Mouse (Mus musculus): ENCODE measurements around the gene Prr14. TPM values are rescaled to one million over a fixed set of nuclear protein-coding genes. Genes with fewer than 3 reads are reported as not detected.
"Not testable (repeated sequence)": the region's sequence is repeated elsewhere in the genome, so short reads cannot be mapped to it uniquely, and the experiment has no call there.

Gene Prr14
- total and polyA plus RNA-seq, 3 experiments = 19.3 to 115 (median 63.5) TPM

- no peaks in the 10 kb centered on the region for H3K9me3 ChIP-seq (replicated peaks)
- no peak for DNase-seq (ENCODE audit: low spot score)
- no peak overlapping the region for H3K4me3 ChIP-seq (ENCODE audit: low read depth, low read length)
- TF ChIP-seq GATA2 (IDR thresholded peaks at IDR 0.05; ENCODE audit: borderline replicate concordance, low read depth, low read length) (no peak), TAL1 (conservative IDR thresholded peaks at IDR 0.05; ENCODE audit: low read depth, low read length) (no peak), CTCF (IDR thresholded peaks at IDR 0.05; ENCODE audit: low read depth, low read length) (no peak), GATA1 (IDR thresholded peaks at IDR 0.05; ENCODE audit: borderline replicate concordance, low read length) (no peak), POLR2AphosphoS5 (IDR thresholded peaks at IDR 0.05; ENCODE audit: insufficient replicate concordance, low read depth, low read length) (no peak)
- H3K27me3 ChIP-seq (ENCODE audit: insufficient read depth, low read length) = no peaks in the 10 kb centered on the region
- no peak for ATAC-seq (ENCODE audit: extremely low read depth, insufficient number of reproducible peaks, low FRiP score, poor library complexity, severe bottlenecking)
- H3K4me1 ChIP-seq (ENCODE audit: insufficient read depth, low read depth, low read length) = peaks cover 24% of the 10 kb centered on the region
- H3K36me3 ChIP-seq (replicated peaks) = peaks cover 82% of the 10 kb centered on the region
These were observed 32.4 kb downstream of the Prr14 start for GRCm38 (mm10) chr7:127491846-127492245.

- ATAC-seq (ENCODE audit: extremely low read depth, insufficient number of reproducible peaks, low FRiP score, poor library complexity, severe bottlenecking) (no peak), DNase-seq (ENCODE audit: low spot score) (no peak)
- peaks cover 17% of the 10 kb centered on the region for H3K4me1 ChIP-seq (ENCODE audit: insufficient read depth, low read depth, low read length)
- H3K4me3 ChIP-seq (ENCODE audit: low read depth, low read length) = no peak overlapping the region
- no peaks in the 10 kb centered on the region for H3K27me3 ChIP-seq (ENCODE audit: insufficient read depth, low read length)
- H3K36me3 ChIP-seq (replicated peaks) = peaks cover 63% of the 10 kb centered on the region
- H3K9me3 ChIP-seq (replicated peaks) = no peaks in the 10 kb centered on the region
- no peak for TF ChIP-seq GATA2 (IDR thresholded peaks at IDR 0.05; ENCODE audit: borderline replicate concordance, low read depth, low read length)
- TF ChIP-seq TAL1 (conservative IDR thresholded peaks at IDR 0.05; ENCODE audit: low read depth, low read length) = no peak
- TF ChIP-seq POLR2AphosphoS5 (IDR thresholded peaks at IDR 0.05; ENCODE audit: insufficient replicate concordance, low read depth, low read length) = no peak
These were observed 35.2 kb downstream of the Prr14 start for GRCm38 (mm10) chr7:127494648-127495047.

DNA sequence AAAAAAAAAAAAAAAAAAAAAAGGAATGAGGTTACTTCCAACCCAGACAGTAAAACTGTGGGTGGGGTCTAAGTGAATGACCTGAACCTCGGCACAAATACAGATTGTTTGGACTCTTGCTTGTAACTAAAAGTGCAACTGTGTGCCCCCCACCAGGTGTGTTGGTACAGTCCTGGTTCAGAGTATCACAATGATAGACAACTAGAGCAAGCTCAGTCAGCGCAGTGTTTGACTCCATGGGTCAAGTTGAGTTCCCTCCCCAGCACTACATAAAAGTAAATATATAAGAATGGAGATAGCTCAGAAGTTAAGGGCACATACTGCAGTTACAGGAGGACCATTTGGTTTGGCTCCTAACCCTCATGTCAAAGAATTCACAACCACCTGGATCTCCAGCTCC lies 38.0 kb downstream of the Prr14 start:
- H3K4me1 ChIP-seq (ENCODE audit: insufficient read depth, low read depth, low read length) = peaks cover 6% of the 10 kb centered on the region
- ATAC-seq (ENCODE audit: extremely low read depth, insufficient number of reproducible peaks, low FRiP score, poor library complexity, severe bottlenecking) = no peak
- TF ChIP-seq GATA2 (IDR thresholded peaks at IDR 0.05; ENCODE audit: borderline replicate concordance, low read depth, low read length) (no peak), TAL1 (conservative IDR thresholded peaks at IDR 0.05; ENCODE audit: low read depth, low read length) (no peak), GATA1 (IDR thresholded peaks at IDR 0.05; ENCODE audit: borderline replicate concordance, low read length) (no peak), CTCF (IDR thresholded peaks at IDR 0.05; ENCODE audit: low read depth, low read length) (no peak), POLR2AphosphoS5 (IDR thresholded peaks at IDR 0.05; ENCODE audit: insufficient replicate concordance, low read depth, low read length) (no peak)
- H3K9me3 ChIP-seq (replicated peaks) = no peaks in the 10 kb centered on the region
- H3K27me3 ChIP-seq (ENCODE audit: insufficient read depth, low read length) = no peaks in the 10 kb centered on the region
- no peak overlapping the region for H3K4me3 ChIP-seq (ENCODE audit: low read depth, low read length)
- DNase-seq (ENCODE audit: low spot score) = no peak
- H3K36me3 ChIP-seq (replicated peaks) = peaks cover 42% of the 10 kb centered on the region

- Histone ChIP-seq H3K9me3 (replicated peaks) (no peaks in the 10 kb centered on the region), H3K27me3 (ENCODE audit: insufficient read depth, low read length) (no peaks in the 10 kb centered on the region), H3K4me3 (ENCODE audit: low read depth, low read length) (no peak overlapping the region), H3K4me1 (ENCODE audit: insufficient read depth, low read depth, low read length) (peaks cover 6% of the 10 kb centered on the region), H3K36me3 (replicated peaks) (peaks cover 37% of the 10 kb centered on the region)
- DNase-seq (ENCODE audit: low spot score) = no peak
- no peak for TF ChIP-seq GATA1 (IDR thresholded peaks at IDR 0.05; ENCODE audit: borderline replicate concordance, low read length)
- TF ChIP-seq GATA2 (IDR thresholded peaks at IDR 0.05; ENCODE audit: borderline replicate concordance, low read depth, low read length) = no peak
- no peak for ATAC-seq (ENCODE audit: extremely low read depth, insufficient number of reproducible peaks, low FRiP score, poor library complexity, severe bottlenecking)
These were observed 39.0 kb downstream of the Prr14 start for GRCm38 (mm10) chr7:127498407-127498806.

DNA sequence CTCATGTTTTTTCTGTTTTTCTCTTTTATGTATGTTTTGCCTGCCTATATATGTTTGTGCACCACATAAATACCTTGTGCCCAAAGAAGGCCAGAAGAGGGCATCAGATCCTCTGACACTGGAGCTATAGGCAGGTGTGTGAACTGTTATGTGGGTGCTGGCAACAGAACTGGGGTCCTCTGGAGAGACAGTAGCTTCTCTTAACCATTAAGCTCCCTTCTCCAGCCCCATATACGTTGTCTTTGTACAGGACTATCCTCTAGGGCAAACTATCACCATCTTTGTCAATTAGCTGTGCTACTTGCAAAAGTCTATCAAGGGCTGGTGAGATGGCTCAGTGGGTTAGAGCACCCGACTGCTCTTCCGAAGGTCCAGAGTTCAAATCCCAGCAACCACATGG lies 48.9 kb downstream of the Prr14 start:
- DNase-seq (ENCODE audit: low spot score) (no peak), ATAC-seq (ENCODE audit: extremely low read depth, insufficient number of reproducible peaks, low FRiP score, poor library complexity, severe bottlenecking) (no peak)
- no peak for TF ChIP-seq TAL1 (conservative IDR thresholded peaks at IDR 0.05; ENCODE audit: low read depth, low read length)
- TF ChIP-seq POLR2AphosphoS5 (IDR thresholded peaks at IDR 0.05; ENCODE audit: insufficient replicate concordance, low read depth, low read length) = no peak
- no peak for TF ChIP-seq GATA1 (IDR thresholded peaks at IDR 0.05; ENCODE audit: borderline replicate concordance, low read length)
- no peak for TF ChIP-seq CTCF (IDR thresholded peaks at IDR 0.05; ENCODE audit: low read depth, low read length)
- no peak for TF ChIP-seq GATA2 (IDR thresholded peaks at IDR 0.05; ENCODE audit: borderline replicate concordance, low read depth, low read length)
- Histone ChIP-seq H3K4me1 (ENCODE audit: insufficient read depth, low read depth, low read length) (peaks cover 16% of the 10 kb centered on the region; the same call in 1 of the 2 replicates), H3K9me3 (replicated peaks) (no peaks in the 10 kb centered on the region), H3K36me3 (replicated peaks) (peaks cover 3% of the 10 kb centered on the region), H3K4me3 (ENCODE audit: low read depth, low read length) (no peak overlapping the region), H3K27me3 (ENCODE audit: insufficient read depth, low read length) (no peaks in the 10 kb centered on the region)

GRCm38 (mm10) chr7:127509830-127510229 lies 50.4 kb downstream of the Prr14 start:
- H3K27me3 ChIP-seq (ENCODE audit: insufficient read depth, low read length); ATAC-seq (ENCODE audit: extremely low read depth, insufficient number of reproducible peaks, low FRiP score, poor library complexity, severe bottlenecking); DNase-seq (ENCODE audit: low spot score); H3K9me3 ChIP-seq (replicated peaks); H3K36me3 ChIP-seq (replicated peaks); H3K4me3 ChIP-seq (ENCODE audit: low read depth, low read length): not testable (repeated sequence)
- H3K4me1 ChIP-seq (ENCODE audit: insufficient read depth, low read depth, low read length) = peaks cover 31% of the 10 kb centered on the region

DNA sequence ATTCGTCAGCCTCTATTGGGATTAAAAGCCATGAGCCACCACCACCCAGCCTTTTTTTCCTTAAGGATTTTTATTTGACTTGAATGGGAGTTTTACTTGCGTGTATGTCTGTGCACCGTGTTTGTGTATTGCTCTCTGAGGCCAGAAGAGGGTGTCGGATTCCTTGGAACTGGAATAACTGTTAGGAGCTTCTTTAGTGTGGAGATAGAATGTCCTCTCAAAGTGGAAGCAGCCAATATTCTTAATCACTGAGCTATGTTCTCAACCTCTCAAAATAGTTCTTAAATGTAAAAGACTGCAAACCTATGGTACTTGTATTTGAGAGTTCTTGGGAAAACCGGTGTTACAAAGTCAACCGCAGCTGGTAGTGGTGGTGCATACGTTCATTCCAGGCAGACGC lies 51.8 kb downstream of the Prr14 start:
- no peaks in the 10 kb centered on the region for H3K27me3 ChIP-seq (ENCODE audit: insufficient read depth, low read length)
- no peak for TF ChIP-seq GATA1 (IDR thresholded peaks at IDR 0.05; ENCODE audit: borderline replicate concordance, low read length)
- TF ChIP-seq GATA2 (IDR thresholded peaks at IDR 0.05; ENCODE audit: borderline replicate concordance, low read depth, low read length) = no peak
- no peak for TF ChIP-seq POLR2AphosphoS5 (IDR thresholded peaks at IDR 0.05; ENCODE audit: insufficient replicate concordance, low read depth, low read length)
- TF ChIP-seq TAL1 (conservative IDR thresholded peaks at IDR 0.05; ENCODE audit: low read depth, low read length) = no peak
- TF ChIP-seq CTCF (IDR thresholded peaks at IDR 0.05; ENCODE audit: low read depth, low read length) = no peak
- H3K4me1 ChIP-seq (ENCODE audit: insufficient read depth, low read depth, low read length) = peaks cover 40% of the 10 kb centered on the region
- ATAC-seq (ENCODE audit: extremely low read depth, insufficient number of reproducible peaks, low FRiP score, poor library complexity, severe bottlenecking) = no peak
- no peaks in the 10 kb centered on the region for H3K9me3 ChIP-seq (replicated peaks)
- DNase-seq (ENCODE audit: low spot score) = no peak
- H3K36me3 ChIP-seq (replicated peaks) = peaks cover 22% of the 10 kb centered on the region
- H3K4me3 ChIP-seq (ENCODE audit: low read depth, low read length) = peak overlapping the region; percentile 87
